Mouse (Mus musculus) lung, adult 2 months (tissue): ENCODE results near the gene Ptprj.
"Not testable (repeated sequence)": the region's sequence is repeated elsewhere in the genome, so short reads cannot be mapped to it uniquely, and the experiment has no call there.

Experiments
- CTCF ChIP-seq: fragments of 200-500 bp; IDR thresholded peaks from 2 replicates; pipeline ENCODE4 v1.5.1; 2011; ENCODE audit warnings: mild to moderate bottlenecking, low read length, control low read depth; ENCODE audit not compliant: insufficient read depth
- POLR2A ChIP-seq: fragments of 200-500 bp; IDR thresholded peaks from 2 replicates; pipeline ENCODE4 v1.6.1; 2011; ENCODE audit warnings: low read depth, mild to moderate bottlenecking, control low read depth, low read length, borderline replicate concordance; ENCODE audit errors: extremely low read depth

GRCm38 (mm10) chr2:90424937-90425336, 155.5 kb downstream of the Ptprj start:
- TF ChIP-seq POLR2A, CTCF: not testable (repeated sequence)
